Mouse (Mus musculus): ENCODE data around the gene Pbx1. TPM values are rescaled to one million over a fixed set of nuclear protein-coding genes. Genes with fewer than 3 reads are reported as not detected.

Gene Pbx1
- total and polyA plus RNA-seq, 2 experiments from 2014 or later = 37.6 to 44.4 TPM

DNA sequence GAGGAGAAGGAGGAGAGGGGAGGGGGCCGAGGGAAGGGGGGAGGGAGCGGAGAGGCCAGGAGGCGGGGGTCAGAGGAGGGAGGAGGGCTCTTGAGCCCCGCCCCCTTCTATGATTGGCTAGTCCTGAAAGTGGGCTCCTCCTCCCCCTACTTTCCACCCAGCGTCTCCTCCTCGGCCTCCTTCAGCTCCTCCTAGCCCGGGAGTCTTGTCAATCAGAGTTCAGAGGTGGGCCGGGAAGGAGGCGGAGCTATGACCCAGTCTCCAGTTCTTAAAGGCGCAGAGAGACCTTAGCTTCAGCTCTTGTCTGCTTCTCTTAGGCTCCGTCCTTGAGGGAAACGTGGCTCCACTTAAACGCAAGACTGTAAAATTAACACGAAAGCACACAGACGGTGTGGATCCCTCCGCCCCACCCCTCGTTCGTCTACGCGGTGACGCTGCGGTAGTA, 233 bp upstream of the Pbx1 start:
- DNase-seq (ENCODE audit: low spot score) (peak; percentile 99), ATAC-seq (peak; percentile 100)
- no peak for TF ChIP-seq CTCF (IDR thresholded peaks at IDR 0.05; ENCODE audit: low read depth)
- Histone ChIP-seq H3K9ac (replicated peaks; ENCODE audit: low read length) (peak overlapping the region; percentile 33; the same call in 1 of the 2 replicates), H3K4me1 (ENCODE audit: insufficient read depth, low read length) (peaks cover under 1% of the 10 kb centered on the region; the same call in 1 of the 2 replicates), H3K27ac (peak overlapping the region; percentile 64; the same call in 1 of the 2 replicates), H3K4me2 (ENCODE audit: low read depth, low read length) (peak overlapping the region; percentile 68), H3K9me3 (ENCODE audit: low read length) (no peaks in the 10 kb centered on the region), H3K4me3 (ENCODE audit: low read length) (peak overlapping the region; percentile 91), H3K27me3 (ENCODE audit: insufficient read depth, low read length) (no peaks in the 10 kb centered on the region), H3K36me3 (ENCODE audit: insufficient read depth, low read length) (no peaks in the 10 kb centered on the region)
- 2% methylated on average over 22 of the region's 22 CpGs for WGBS

DNA sequence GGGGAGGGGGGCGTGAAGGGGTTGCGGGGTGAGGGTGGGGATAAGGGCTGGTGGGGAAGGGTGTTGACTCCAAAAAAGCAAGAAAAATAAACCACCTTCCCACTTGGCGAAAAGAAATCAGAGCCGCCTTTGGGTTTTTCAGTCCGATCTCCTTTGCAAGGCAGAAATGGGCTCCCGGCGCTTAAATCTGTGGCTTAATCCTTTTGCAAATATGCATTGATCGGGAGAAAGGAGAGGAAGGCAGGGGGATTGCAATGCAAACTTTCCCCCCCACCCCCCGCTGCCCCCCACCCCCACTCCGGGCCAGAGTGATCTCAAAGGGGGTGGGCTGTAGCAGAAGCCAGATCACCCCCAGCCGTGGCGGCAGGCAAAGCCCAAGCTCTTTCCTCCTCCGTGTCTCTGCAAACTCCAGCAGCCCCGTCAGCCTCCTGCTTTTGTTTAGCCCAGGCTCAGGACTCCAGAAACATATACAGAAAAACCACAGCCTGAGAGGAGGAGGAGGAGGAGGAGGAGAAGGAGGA, 299 bp downstream of the Pbx1 start:
- Histone ChIP-seq H3K4me3 (ENCODE audit: low read length) (peak overlapping the region; percentile 91), H3K4me1 (ENCODE audit: insufficient read depth, low read length) (peaks cover 5% of the 10 kb centered on the region; the same call in 1 of the 2 replicates), H3K27ac (peak overlapping the region; percentile 96), H3K36me3 (ENCODE audit: insufficient read depth, low read length) (no peaks in the 10 kb centered on the region), H3K9ac (replicated peaks; ENCODE audit: low read length) (peak overlapping the region; percentile 85), H3K4me2 (ENCODE audit: low read depth, low read length) (peak overlapping the region; percentile 73), H3K9me3 (ENCODE audit: low read length) (no peaks in the 10 kb centered on the region), H3K27me3 (ENCODE audit: insufficient read depth, low read length) (no peaks in the 10 kb centered on the region)
- no peak for DNase-seq (ENCODE audit: low spot score)
- ATAC-seq = peak; percentile 91
- no peak for TF ChIP-seq CTCF (IDR thresholded peaks at IDR 0.05; ENCODE audit: low read depth)
- 0% methylated on average over 14 of the region's 14 CpGs for WGBS

- ATAC-seq (no peak), DNase-seq (ENCODE audit: low spot score) (peak; percentile 54)
- WGBS = under 1% methylated on average over 37 of the region's 37 CpGs
Measured at GRCm38 (mm10) chr1:168430868-168431710, 981 bp downstream of the Pbx1 start.

GRCm38 (mm10) chr1:168429856-168430644, 2.0 kb downstream of the Pbx1 start:
- Histone ChIP-seq H3K9me3 (ENCODE audit: low read length) (no peaks in the 10 kb centered on the region), H3K9ac (replicated peaks; ENCODE audit: low read length) (peak overlapping the region; percentile 85), H3K36me3 (ENCODE audit: insufficient read depth, low read length) (no peaks in the 10 kb centered on the region), H3K4me1 (ENCODE audit: insufficient read depth, low read length) (peaks cover 5% of the 10 kb centered on the region; the same call in 1 of the 2 replicates), H3K4me3 (ENCODE audit: low read length) (peak overlapping the region; percentile 91), H3K27me3 (ENCODE audit: insufficient read depth, low read length) (no peaks in the 10 kb centered on the region), H3K4me2 (ENCODE audit: low read depth, low read length) (peak overlapping the region; percentile 73), H3K27ac (peak overlapping the region; percentile 96)
- peak; percentile 23 for DNase-seq (ENCODE audit: low spot score)
- ATAC-seq = no peak
- 8% methylated on average over 5 of the region's 5 CpGs for WGBS
- TF ChIP-seq CTCF (IDR thresholded peaks at IDR 0.05; ENCODE audit: low read depth) = no peak

More at GRCm38 (mm10) chr1:168430868-168431710, 981 bp downstream of the Pbx1 start:
- Histone ChIP-seq H3K4me3 (ENCODE audit: low read length) (peak overlapping the region; percentile 91), H3K9ac (replicated peaks; ENCODE audit: low read length) (peak overlapping the region; percentile 85), H3K4me2 (ENCODE audit: low read depth, low read length) (peak overlapping the region; percentile 73), H3K36me3 (ENCODE audit: insufficient read depth, low read length) (no peaks in the 10 kb centered on the region), H3K9me3 (ENCODE audit: low read length) (no peaks in the 10 kb centered on the region), H3K4me1 (ENCODE audit: insufficient read depth, low read length) (peaks cover 5% of the 10 kb centered on the region; the same call in 1 of the 2 replicates), H3K27me3 (ENCODE audit: insufficient read depth, low read length) (no peaks in the 10 kb centered on the region), H3K27ac (peak overlapping the region; percentile 96)
- no peak for TF ChIP-seq CTCF (IDR thresholded peaks at IDR 0.05; ENCODE audit: low read depth)

GRCm38 (mm10) chr1:168429406-168429805, 2.7 kb downstream of the Pbx1 start:
- TF ChIP-seq CTCF (IDR thresholded peaks at IDR 0.05; ENCODE audit: low read depth) = no peak
- H3K36me3 ChIP-seq (ENCODE audit: insufficient read depth, low read length) = no peaks in the 10 kb centered on the region
- H3K27me3 ChIP-seq (ENCODE audit: insufficient read depth, low read length) = no peaks in the 10 kb centered on the region
- ATAC-seq (no peak), DNase-seq (ENCODE audit: low spot score) (peak; percentile 38)
- H3K9ac ChIP-seq (replicated peaks; ENCODE audit: low read length) = peak overlapping the region; percentile 85
- H3K9me3 ChIP-seq (ENCODE audit: low read length) = no peaks in the 10 kb centered on the region
- H3K27ac ChIP-seq = peak overlapping the region; percentile 96
- WGBS = 8% methylated on average over 5 of the region's 5 CpGs
- peak overlapping the region; percentile 91 for H3K4me3 ChIP-seq (ENCODE audit: low read length)
- peak overlapping the region; percentile 73 for H3K4me2 ChIP-seq (ENCODE audit: low read depth, low read length)
- peaks cover 10% of the 10 kb centered on the region for H3K4me1 ChIP-seq (ENCODE audit: insufficient read depth, low read length)

GRCm38 (mm10) chr1:168428255-168428654, 3.8 kb downstream of the Pbx1 start:
- ATAC-seq = no peak
- Histone ChIP-seq H3K9ac (replicated peaks; ENCODE audit: low read length) (peak overlapping the region; percentile 50; the same call in 1 of the 2 replicates), H3K36me3 (ENCODE audit: insufficient read depth, low read length) (no peaks in the 10 kb centered on the region), H3K4me3 (ENCODE audit: low read length) (peak overlapping the region; percentile 91), H3K4me2 (ENCODE audit: low read depth, low read length) (peak overlapping the region; percentile 73), H3K4me1 (ENCODE audit: insufficient read depth, low read length) (peaks cover 10% of the 10 kb centered on the region), H3K9me3 (ENCODE audit: low read length) (no peaks in the 10 kb centered on the region), H3K27me3 (ENCODE audit: insufficient read depth, low read length) (no peaks in the 10 kb centered on the region), H3K27ac (peak overlapping the region; percentile 54)
- WGBS = 22% methylated on average over 6 of the region's 6 CpGs
- DNase-seq (ENCODE audit: low spot score) = peak; percentile 23
- no peak for TF ChIP-seq CTCF (IDR thresholded peaks at IDR 0.05; ENCODE audit: low read depth)
